Mouse (Mus musculus): Measurements from ENCODE around the gene Hba-a1.
"Not testable (repeated sequence)": the region's sequence is repeated elsewhere in the genome, so short reads cannot be mapped to it uniquely, and the experiment has no call there.

DNA sequence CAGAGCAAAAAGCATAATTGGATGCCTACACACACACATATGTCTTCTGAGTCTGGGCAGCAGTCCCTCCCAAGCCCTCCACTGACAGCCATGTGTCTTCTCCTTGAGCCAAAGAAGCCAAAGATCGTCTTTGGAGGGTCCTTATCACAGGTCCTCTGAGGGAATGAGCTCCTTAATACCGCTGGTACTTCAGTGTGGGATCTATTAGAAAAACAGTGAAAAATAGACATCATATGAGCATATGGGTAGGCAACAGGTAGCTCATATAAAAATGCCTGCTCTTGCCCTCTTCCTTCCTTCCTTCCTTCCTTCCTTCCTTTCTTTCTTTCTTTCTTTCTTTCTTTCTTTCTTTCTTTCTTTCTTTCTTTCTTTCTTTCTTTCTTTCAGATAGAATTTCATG lies 1.3 kb downstream of the Hba-a1 start:
- TF ChIP-seq CTCF (IDR thresholded peaks at IDR 0.05; ENCODE audit: borderline replicate concordance, extremely low read depth, insufficient read depth, insufficient read length); POLR2A (IDR thresholded peaks at IDR 0.05; ENCODE audit: borderline replicate concordance, extremely low read depth, insufficient read depth, insufficient read length, poor library complexity, severe bottlenecking): not testable (repeated sequence)
